Mouse (Mus musculus): ENCODE data around the gene Kif7.

Gene Kif7

GRCm38 (mm10) chr7:79721386-79721977, 6.0 kb upstream of the Kif7 start:
- no peak for DNase-seq

DNA sequence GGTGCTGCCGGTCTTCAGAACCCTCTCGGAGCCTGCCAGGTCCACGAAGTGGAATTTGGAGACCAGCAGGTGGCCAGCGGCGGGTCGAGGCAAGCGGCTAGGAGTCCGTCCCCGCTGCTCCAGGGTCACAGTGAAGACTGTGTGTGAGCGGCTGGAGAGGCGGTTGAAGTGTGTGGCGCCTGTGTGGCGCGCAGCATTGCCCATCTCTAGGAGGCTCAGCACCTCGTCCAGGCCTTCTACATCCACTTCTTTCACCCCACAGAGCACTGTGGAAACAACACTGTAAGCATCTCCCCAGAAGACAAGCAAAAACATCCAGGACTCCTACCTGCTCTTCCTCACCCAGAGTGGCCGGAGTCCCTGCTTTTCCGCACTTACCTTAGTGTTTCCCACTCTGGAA, 4.7 kb downstream of the Kif7 start:
- DNase-seq: no peak

GRCm38 (mm10) chr7:79710130-79710607, 5.4 kb downstream of the Kif7 start:
- DNase-seq: no peak

- DNase-seq: no peak
Measured at GRCm38 (mm10) chr7:79705210-79705609, 10.3 kb downstream of the Kif7 start.

DNA sequence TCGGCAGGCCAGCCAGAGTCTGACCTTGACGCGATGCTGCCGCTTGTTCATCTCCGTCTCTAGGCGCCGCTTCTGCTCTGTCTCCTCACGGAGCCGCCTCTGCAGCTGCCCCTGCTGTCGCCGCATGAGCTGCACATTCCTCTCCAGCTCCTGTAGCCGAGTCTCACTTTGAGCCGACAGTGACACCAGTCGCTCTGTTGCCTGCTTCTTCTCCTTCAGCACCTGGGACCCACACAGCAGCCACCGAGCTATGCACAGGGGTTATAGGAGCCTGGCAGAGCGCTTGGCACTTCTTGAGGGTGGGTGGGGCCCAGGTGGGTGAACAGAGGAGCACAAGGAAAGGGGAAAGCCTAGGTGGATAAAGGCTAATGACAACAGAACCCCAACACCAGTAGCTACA, 12.8 kb downstream of the Kif7 start:
- no peak for DNase-seq

- no peak for DNase-seq
Measured at GRCm38 (mm10) chr7:79696495-79696894, 19.0 kb downstream of the Kif7 start.

- no peak for DNase-seq
Measured at GRCm38 (mm10) chr7:79680231-79680630, 35.3 kb downstream of the Kif7 start.

- peak; percentile 22 for DNase-seq
Measured at GRCm38 (mm10) chr7:79679186-79679585, 36.3 kb downstream of the Kif7 start.

- DNase-seq: no peak
Measured at GRCm38 (mm10) chr7:79670900-79671604, 44.5 kb downstream of the Kif7 start.

GRCm38 (mm10) chr7:79666690-79667089, 48.8 kb downstream of the Kif7 start:
- DNase-seq: no peak

DNA sequence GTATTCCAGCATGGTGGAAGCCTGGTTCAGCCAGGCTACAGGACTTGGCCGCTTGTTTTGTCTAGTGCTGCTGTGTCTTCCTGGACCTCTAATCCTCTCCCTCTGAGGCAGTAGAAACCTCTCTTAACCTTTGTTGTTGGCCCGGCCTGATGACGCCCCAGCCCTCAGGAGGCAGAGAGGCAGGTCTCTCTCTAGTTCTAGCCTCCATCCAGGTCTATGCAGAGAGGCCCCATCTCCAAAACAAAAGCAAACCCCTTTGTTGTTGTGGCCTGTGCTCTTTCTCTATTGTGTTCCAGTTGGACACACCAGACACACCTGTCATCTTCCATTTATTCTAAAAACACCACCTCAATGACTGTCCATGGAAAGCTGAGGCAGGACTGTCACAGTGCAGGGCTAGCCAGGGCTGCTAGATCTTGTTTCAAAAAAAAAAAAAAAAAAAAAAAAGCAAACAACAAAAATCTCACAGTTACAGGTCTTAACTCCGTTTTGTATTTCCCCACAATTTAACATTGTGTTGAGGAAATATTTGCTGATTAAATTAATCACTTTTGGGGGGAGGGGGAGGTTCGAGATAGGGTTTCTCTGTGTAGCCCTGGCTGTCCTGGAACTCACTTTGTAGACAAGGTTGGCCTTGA, 54.1 kb downstream of the Kif7 start:
- no peak for DNase-seq

DNA sequence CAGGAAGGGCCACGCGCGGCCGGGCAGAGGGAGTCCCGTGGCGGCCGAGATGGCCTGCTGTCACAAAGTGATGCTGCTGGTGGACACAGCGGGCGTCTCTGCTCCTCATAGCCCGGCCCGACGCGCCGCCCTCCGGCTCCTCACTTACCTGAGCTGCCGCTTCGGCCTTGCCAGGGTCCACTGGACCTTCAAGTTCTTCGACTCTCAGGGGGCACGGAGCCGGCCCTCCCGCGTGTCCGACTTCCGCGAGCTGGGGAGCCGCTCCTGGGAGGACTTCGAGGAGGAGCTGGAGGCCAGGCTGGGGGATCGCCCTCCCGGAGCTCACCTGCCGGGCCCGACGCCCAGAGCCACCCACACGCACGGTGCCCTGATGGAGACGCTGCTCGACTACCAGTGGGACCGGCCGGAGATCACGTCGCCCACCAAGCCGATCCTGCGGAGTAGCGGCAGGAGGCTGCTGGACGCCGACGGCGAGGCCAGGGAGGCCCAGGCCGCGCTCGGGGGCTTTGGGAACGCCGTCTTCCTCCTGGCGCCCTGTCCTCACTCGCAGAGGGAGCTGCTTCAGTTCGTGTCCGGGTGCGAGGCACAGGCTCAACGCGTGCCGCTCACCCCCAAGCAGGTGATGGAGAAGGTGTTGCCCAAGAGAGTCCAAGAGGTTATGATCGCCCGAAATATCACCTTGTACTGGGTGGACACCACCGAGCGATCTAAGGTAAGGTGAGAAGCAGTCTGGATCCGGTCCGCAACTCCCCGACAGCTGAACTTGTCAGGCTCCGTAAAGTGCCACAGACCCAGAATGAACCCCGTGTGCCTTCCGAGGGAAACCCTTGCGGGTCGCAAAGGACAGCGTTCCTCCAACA, 55.0 kb downstream of the Kif7 start:
- DNase-seq: no peak

GRCm38 (mm10) chr7:79659578-79660290, 55.8 kb downstream of the Kif7 start, which contains the start of gene Ticrr:
Ticrr (plus strand) TSS chr7:79660196.
- DNase-seq: peak; percentile 98

GRCm38 (mm10) chr7:79654586-79654985, 60.9 kb downstream of the Kif7 start:
- no peak for DNase-seq

DNA sequence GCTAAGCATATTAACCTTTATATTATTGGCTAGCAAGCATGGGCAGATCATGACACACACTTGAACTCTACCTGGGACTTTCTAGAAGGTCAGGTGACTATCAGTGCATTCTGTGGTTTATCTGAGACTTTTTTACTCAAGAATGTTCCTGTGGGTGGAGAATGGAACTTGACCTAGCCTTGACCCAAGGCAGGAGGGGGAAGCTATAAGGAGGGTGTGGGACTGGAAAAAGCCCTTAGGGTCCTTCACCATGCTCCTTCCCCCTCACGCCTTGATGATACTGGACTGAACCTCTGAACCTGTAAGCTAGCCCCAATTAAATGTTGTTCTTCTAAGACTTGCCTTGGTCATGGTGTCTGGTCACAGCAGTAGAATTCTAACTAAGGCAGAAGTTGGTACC, 61.3 kb downstream of the Kif7 start:
- no peak for DNase-seq

- DNase-seq: peak; percentile 66
Measured at GRCm38 (mm10) chr7:79649005-79649404, 66.5 kb downstream of the Kif7 start.

Measured in kidney, adult 9 months (tissue).